Comparison of ENCODE assay signal across 20 mouse cellular contexts in the genomic region with DNA sequence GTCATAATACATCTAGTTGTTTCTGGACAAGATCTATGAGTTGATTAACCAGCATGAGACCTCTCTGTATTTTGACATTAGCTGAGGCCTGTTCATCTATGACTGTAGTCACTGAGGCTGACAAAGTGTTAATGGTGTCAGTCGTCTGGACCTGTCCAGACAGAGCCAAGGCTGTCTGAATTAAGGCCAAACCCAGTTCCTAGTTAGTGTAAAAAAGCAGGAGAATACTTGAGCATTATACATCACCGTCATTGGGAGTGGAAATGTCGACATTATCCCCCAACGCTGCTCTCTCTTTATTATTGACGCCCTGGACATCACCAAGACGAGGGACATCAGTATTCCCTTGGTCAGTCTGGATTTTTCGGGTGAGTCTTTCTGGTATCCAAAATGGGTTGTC. TPM values are rescaled to one million over a fixed set of nuclear protein-coding genes. Genes with fewer than 3 reads are reported as not detected.
DNase-seq lines count a peak whose midpoint lies in the region; TF ChIP-seq lines count a peak whose summit lies in the region.
"Not testable (repeated sequence)": the region's sequence is repeated elsewhere in the genome, so short reads cannot be mapped to it uniquely, and the experiment has no call there.
"Had no signal": no experiment of that assay in that cellular context is flagged by ENCODE, and none has a peak within 500 bp of the region (broad histone marks: within the 10 kb centered on the region; RNA-seq: fewer than 3 reads in every experiment).

No protein-coding gene starts in this region.

- not testable (repeated sequence) for TF ChIP-seq CTCF in kidney, adult 2 months (conservative IDR thresholded peaks at IDR 0.05; ENCODE audit: insufficient read depth, insufficient read length, low read depth, low read length)

- DNase-seq in T-cell, adult 2 months (ENCODE audit: low spot score), result peak; percentile 13
- DNase-seq in cerebellum, adult 9-10 months, result peak; percentile 31
- DNase-seq in heart, adult 18-20 months, result peak; percentile 11 to 20
- peak; percentile 34 for DNase-seq in kidney, adult 2 months
- peak; percentile 2 to 6 for DNase-seq in layer of hippocampus, postnatal 25 days (ENCODE audit: extremely low spot score in 1 of 2, low spot score in 1 of 2)
- DNase-seq in lung, adult 18-20 months, result peak; percentile 3 to 9
- DNase-seq in ovary, postnatal 10 days (ENCODE audit: low spot score), result peak; percentile 8
- DNase-seq in thymus, postnatal 10 days (ENCODE audit: low spot score in 2 of 2), result peak; percentile 4 to 10

- WGBS in kidney, adult 2 months, result no CpG with 5 or more reads among the region's 7 CpGs

- H3K4me1 ChIP-seq in kidney, adult 2 months (ENCODE audit: control insufficient read depth, insufficient read depth, low read length), result not testable (repeated sequence)

- not testable (repeated sequence) for H3K27me3 ChIP-seq in kidney, adult 2 months (replicated peaks; ENCODE audit: control insufficient read depth, insufficient read depth, low read length)

- not testable (repeated sequence) for H3K4me3 ChIP-seq in kidney, adult 2 months (ENCODE audit: insufficient read depth, low read depth, low read length)

- not testable (repeated sequence) for H3K27ac ChIP-seq in kidney, adult 2 months (ENCODE audit: insufficient read depth, low read depth, low read length)

- H3K36me3 ChIP-seq in kidney, adult 2 months (ENCODE audit: control insufficient read depth, insufficient read depth, low read length), result not testable (repeated sequence)

- TF ChIP-seq POLR2A in kidney, adult 2 months (IDR thresholded peaks at IDR 0.05; ENCODE audit: low read depth, low read length), result not testable (repeated sequence)

RNA-seq across cellular contexts. Expression of a gene that starts 9.0 kb away (rescaled TPM):
- total RNA-seq in heart, adult 18-20 months (2021), result not detected
- polyA plus RNA-seq in kidney, adult 2 months (2012; rRNA removed), result not detected in 2 replicates
- total RNA-seq in layer of hippocampus, postnatal 25 days (2021), result not detected
- total RNA-seq: adrenal gland, postnatal 25 days; gastrocnemius, postnatal 10 days; neutrophil, adult 5-6 weeks had no signal
- polyA plus RNA-seq: cortical plate, adult 2 months; embryonic facial prominence, embryonic 14.5 days; forebrain, embryonic 11.5 days; heart, embryonic 13.5 days; hindbrain, embryonic 13.5 days; intestine, embryonic 16.5 days; limb, embryonic 15.5 days; lung, embryonic 14.5 days; stomach, embryonic 14.5 days had no signal

RNA-seq across cellular contexts. Expression of a gene that starts 18.4 kb away (rescaled TPM):
- not detected for total RNA-seq in heart, adult 18-20 months (2021)
- polyA plus RNA-seq in kidney, adult 2 months (2012; rRNA removed), result not detected in 2 replicates
- total RNA-seq in layer of hippocampus, postnatal 25 days (2021), result not detected
- total RNA-seq: adrenal gland, postnatal 25 days; gastrocnemius, postnatal 10 days; neutrophil, adult 5-6 weeks had no signal
- polyA plus RNA-seq: cortical plate, adult 2 months; embryonic facial prominence, embryonic 14.5 days; forebrain, embryonic 11.5 days; heart, embryonic 13.5 days; hindbrain, embryonic 13.5 days; intestine, embryonic 16.5 days; limb, embryonic 15.5 days; lung, embryonic 14.5 days; stomach, embryonic 14.5 days had no signal

RNA-seq across cellular contexts. Expression of a gene that starts 34.3 kb away (rescaled TPM):
- not detected for total RNA-seq in heart, adult 18-20 months (2021)
- not detected in 2 replicates for polyA plus RNA-seq in kidney, adult 2 months (2012; rRNA removed)
- total RNA-seq in layer of hippocampus, postnatal 25 days (2021), result not detected
- total RNA-seq: adrenal gland, postnatal 25 days; gastrocnemius, postnatal 10 days; neutrophil, adult 5-6 weeks had no signal
- polyA plus RNA-seq: cortical plate, adult 2 months; embryonic facial prominence, embryonic 14.5 days; forebrain, embryonic 11.5 days; heart, embryonic 13.5 days; hindbrain, embryonic 13.5 days; intestine, embryonic 16.5 days; limb, embryonic 15.5 days; lung, embryonic 14.5 days; stomach, embryonic 14.5 days had no signal
